Mouse (Mus musculus) gastrocnemius, postnatal 36 days (tissue): ENCODE measurements at regions not wholly inside any gene's neighbourhood (a gene's known extent, or its start where the extent isn't known, plus 50 kb on each side); places are given as distances from the start of the nearest gene placed in this dataset.

Experiments
- DNase-seq, 2 experiments: peaks; one replicate each; pipeline ENCODE4 v3.0.0; 2022
- intact Hi-C: fragments of 180-260 bp; cut with DNase I; formaldehyde crosslinking; loops from one replicate; pipeline ENCODE4 v1.15.1; 2025

DNA sequence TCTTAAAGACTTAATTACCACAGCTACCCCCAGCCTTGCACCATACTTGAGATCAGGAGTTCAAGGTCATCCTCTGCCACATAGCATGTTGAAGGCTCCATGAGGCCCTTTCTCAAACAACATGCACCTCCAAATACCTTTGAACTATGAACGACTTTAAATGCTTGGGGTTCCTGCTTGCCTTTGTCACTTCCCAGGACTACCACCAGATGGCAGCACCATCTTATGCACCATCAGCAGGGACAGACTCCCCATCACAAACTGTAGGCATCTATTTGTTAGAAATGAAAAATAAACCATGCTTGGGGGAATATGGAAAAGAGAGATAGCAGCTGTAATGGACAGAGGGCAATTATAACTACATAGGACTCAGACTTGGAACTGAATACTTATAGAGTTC is 51.9 kb upstream of the Sh3gl3 start:
- DNase-seq: peak; percentile 25 to 38
- intact Hi-C loops: loop anchor here (1.0 kb wide), 2 partner anchors 142 to 162 kb away; no protein-coding TSS in a partner anchor
